Mouse (Mus musculus): Measurements from ENCODE around the gene Stab1. TPM values are rescaled to one million over a fixed set of nuclear protein-coding genes. Genes with fewer than 3 reads are reported as not detected.

The Stab1 gene
- polyA plus RNA-seq, 1 experiment from 2014 or later: 21.8 TPM

DNA sequence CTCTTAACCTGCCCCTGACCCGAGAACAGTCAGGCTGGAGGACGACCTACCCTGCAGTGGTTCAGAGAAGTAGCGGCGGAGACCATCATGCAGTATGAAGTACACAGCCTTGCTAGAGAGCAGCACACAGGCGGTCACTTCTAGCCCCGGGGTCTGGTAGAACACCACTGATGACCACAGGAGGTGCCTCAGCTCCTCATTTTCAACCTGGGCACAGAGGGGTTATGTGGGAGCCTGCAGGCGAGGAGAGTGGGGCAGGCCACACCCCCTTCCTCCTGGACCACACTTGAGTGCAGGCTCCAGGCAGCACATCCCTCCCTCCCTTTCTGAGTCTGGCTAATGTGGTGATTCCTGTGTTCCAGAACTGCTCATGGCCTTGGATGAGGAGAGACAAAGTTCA is 5.1 kb upstream of the Stab1 start:
- Histone ChIP-seq H3K9ac (ENCODE audit: low read length) (no peak overlapping the region), H3K27me3 (replicated peaks; ENCODE audit: control insufficient read depth, insufficient read depth, low read length) (no peaks in the 10 kb centered on the region), H3K4me3 (ENCODE audit: low read depth, low read length) (no peak overlapping the region), H3K4me2 (ENCODE audit: low read length) (no peak overlapping the region), H3K27ac (ENCODE audit: low read depth, low read length) (no peak overlapping the region), H3K4me1 (ENCODE audit: control insufficient read depth, insufficient read depth, low read length) (no peaks in the 10 kb centered on the region), H3K9me3 (replicated peaks; ENCODE audit: control insufficient read depth, low read length) (no peaks in the 10 kb centered on the region), H3K36me3 (ENCODE audit: control insufficient read depth, insufficient read depth, low read length) (peaks cover 82% of the 10 kb centered on the region)
- DNase-seq (ENCODE audit: low spot score) (no peak), ATAC-seq (no peak)
- 92% methylated on average over 7 of the region's 7 CpGs for WGBS

DNA sequence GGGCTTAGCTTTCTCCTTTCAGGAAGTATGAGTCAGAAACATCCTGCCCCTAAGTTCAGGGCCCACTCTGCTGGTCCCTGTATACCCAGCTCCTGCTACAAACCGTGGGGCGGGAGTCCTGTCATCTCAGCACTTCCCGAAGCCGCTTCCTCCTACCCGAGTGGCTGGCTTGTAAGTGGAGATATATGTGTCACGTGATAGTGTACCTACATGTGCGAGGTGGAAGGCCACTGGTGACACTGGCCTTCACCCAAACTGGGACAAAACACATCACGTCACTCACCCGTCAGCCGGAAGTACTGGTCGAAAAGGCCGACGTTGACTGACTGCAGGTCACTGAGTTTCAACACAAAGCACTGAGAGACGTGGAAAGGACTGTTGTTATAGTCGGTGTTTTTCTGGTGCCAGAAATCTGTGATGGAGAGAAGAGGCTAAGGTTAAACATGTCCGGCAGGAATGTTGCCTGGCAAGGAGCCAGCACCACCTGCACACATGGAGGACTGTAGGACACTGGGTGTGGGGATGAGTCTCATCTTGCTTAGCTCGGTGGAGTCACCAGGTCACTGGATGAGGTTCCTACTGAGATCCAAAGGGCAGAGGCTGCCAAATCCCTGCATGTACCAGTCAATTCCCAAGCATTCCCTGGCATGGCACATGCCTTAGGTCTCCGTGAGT is 4.5 kb upstream of the Stab1 start:
- Histone ChIP-seq H3K4me1 (ENCODE audit: control insufficient read depth, insufficient read depth, low read length) (no peaks in the 10 kb centered on the region), H3K4me2 (ENCODE audit: low read length) (no peak overlapping the region), H3K4me3 (ENCODE audit: low read depth, low read length) (no peak overlapping the region), H3K9me3 (replicated peaks; ENCODE audit: control insufficient read depth, low read length) (no peaks in the 10 kb centered on the region), H3K27ac (ENCODE audit: low read depth, low read length) (no peak overlapping the region), H3K9ac (ENCODE audit: low read length) (no peak overlapping the region), H3K27me3 (replicated peaks; ENCODE audit: control insufficient read depth, insufficient read depth, low read length) (no peaks in the 10 kb centered on the region), H3K36me3 (ENCODE audit: control insufficient read depth, insufficient read depth, low read length) (peaks cover 79% of the 10 kb centered on the region)
- DNase-seq (ENCODE audit: low spot score) (no peak), ATAC-seq (no peak)
- 91% methylated on average over 18 of the region's 18 CpGs for WGBS

DNA sequence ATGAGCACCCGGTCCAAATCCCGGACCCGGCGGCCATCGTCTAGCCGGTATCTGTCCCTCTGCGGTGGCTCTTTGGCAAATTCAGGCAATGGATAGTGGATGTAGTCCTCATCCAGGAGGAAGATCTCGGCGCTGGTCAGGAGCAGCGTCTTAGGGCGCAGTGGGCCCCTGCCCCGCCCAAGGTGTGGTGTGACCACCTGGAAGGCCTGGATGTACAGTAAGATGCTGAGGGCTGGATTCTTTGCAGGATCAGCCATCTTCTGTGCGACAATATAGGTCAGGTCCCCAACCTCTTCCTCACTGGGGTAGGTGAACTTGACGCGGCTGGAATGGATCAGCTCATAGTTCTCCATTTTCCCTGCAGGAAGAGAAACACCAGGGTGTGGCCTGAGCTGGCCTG is 3.4 kb upstream of the Stab1 start:
- H3K4me2 ChIP-seq (ENCODE audit: low read length): no peak overlapping the region
- H3K27ac ChIP-seq (ENCODE audit: low read depth, low read length): no peak overlapping the region
- WGBS: 96% methylated on average over 15 of the region's 15 CpGs
- no peak for DNase-seq (ENCODE audit: low spot score)
- no peak overlapping the region for H3K4me3 ChIP-seq (ENCODE audit: low read depth, low read length)
- H3K9me3 ChIP-seq (replicated peaks; ENCODE audit: control insufficient read depth, low read length): no peaks in the 10 kb centered on the region
- H3K36me3 ChIP-seq (ENCODE audit: control insufficient read depth, insufficient read depth, low read length): peaks cover 69% of the 10 kb centered on the region
- H3K9ac ChIP-seq (ENCODE audit: low read length): no peak overlapping the region
- H3K4me1 ChIP-seq (ENCODE audit: control insufficient read depth, insufficient read depth, low read length): no peaks in the 10 kb centered on the region
- ATAC-seq: no peak
- no peaks in the 10 kb centered on the region for H3K27me3 ChIP-seq (replicated peaks; ENCODE audit: control insufficient read depth, insufficient read depth, low read length)

DNA sequence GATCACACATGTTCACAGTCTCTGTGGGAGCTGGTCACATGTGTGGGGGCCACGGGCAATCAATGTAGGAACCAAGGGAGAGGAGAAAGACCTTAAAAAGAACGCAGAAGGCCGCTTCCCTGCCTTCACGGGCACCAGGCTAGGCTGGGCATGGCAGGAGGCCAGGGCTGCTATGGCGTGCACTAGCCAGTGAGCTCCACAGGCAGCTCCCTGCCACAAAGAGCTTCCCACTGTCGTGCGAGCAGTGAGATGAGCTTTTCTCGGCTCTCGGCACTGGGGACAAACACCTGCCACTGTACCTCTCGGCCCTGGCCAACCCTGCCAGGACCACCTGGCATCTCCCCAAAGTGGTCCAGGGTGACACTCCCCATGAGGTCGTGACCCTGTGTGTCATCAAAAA is 2.9 kb upstream of the Stab1 start:
- Histone ChIP-seq H3K36me3 (ENCODE audit: control insufficient read depth, insufficient read depth, low read length) (peaks cover 64% of the 10 kb centered on the region), H3K27ac (ENCODE audit: low read depth, low read length) (peak overlapping the region; percentile 39; the same call in 1 of the 2 replicates), H3K9me3 (replicated peaks; ENCODE audit: control insufficient read depth, low read length) (no peaks in the 10 kb centered on the region), H3K9ac (ENCODE audit: low read length) (no peak overlapping the region), H3K4me2 (ENCODE audit: low read length) (no peak overlapping the region), H3K4me3 (ENCODE audit: low read depth, low read length) (no peak overlapping the region), H3K4me1 (ENCODE audit: control insufficient read depth, insufficient read depth, low read length) (no peaks in the 10 kb centered on the region), H3K27me3 (replicated peaks; ENCODE audit: control insufficient read depth, insufficient read depth, low read length) (no peaks in the 10 kb centered on the region)
- WGBS: 72% methylated on average over 11 of the region's 11 CpGs
- ATAC-seq (0 out of 2 replicates have a peak, but pooled peaks have one; percentile 15), DNase-seq (ENCODE audit: low spot score) (peak; percentile 30)

DNA sequence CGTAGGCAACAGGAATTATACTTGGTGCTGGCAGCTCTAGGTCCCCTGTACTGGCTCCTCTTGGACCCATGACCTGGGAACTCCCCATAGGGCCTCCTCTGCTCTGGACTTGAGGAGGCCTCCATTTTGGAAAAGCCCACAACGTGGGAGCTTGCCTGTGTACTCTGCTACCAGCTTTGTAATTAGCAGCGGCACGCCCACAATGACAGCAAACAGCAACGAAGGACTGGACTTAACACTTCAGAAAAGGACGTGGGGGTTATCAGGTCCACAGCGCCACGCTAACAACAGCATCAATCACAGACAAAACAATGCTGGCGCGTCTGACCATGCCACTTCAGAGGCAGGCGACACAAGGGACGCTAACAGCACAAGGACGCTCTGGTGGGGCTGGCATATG is 2.5 kb upstream of the Stab1 start:
- Histone ChIP-seq H3K4me2 (ENCODE audit: low read length) (no peak overlapping the region), H3K36me3 (ENCODE audit: control insufficient read depth, insufficient read depth, low read length) (peaks cover 60% of the 10 kb centered on the region), H3K27me3 (replicated peaks; ENCODE audit: control insufficient read depth, insufficient read depth, low read length) (no peaks in the 10 kb centered on the region), H3K4me3 (ENCODE audit: low read depth, low read length) (no peak overlapping the region), H3K27ac (ENCODE audit: low read depth, low read length) (peak overlapping the region; percentile 39; the same call in 1 of the 2 replicates), H3K9ac (ENCODE audit: low read length) (no peak overlapping the region), H3K9me3 (replicated peaks; ENCODE audit: control insufficient read depth, low read length) (no peaks in the 10 kb centered on the region), H3K4me1 (ENCODE audit: control insufficient read depth, insufficient read depth, low read length) (no peaks in the 10 kb centered on the region)
- 88% methylated on average over 13 of the region's 13 CpGs for WGBS
- DNase-seq (ENCODE audit: low spot score): no peak
- no peak for ATAC-seq

DNA sequence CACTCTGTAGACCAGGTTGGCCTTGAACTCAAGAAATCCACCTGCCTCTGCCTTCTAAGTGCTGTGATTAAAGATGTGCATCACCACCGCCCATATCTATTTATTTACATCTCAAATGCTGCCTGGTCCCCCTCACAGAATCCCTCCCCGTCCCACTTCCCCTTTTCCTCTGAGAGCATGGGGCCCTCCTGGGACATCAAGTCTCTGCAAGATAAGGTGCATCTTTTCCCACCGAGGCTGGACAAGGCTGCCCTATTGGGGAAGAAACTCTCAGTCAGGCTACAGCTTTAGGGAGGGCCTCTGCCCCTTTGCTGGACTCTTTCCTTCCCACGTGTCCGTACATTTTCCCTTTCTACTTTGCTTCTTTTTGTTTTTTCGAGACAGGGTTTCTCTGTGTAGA is 1.1 kb upstream of the Stab1 start:
- Histone ChIP-seq H3K36me3 (ENCODE audit: control insufficient read depth, insufficient read depth, low read length) (peaks cover 46% of the 10 kb centered on the region), H3K4me3 (ENCODE audit: low read depth, low read length) (no peak overlapping the region), H3K27me3 (replicated peaks; ENCODE audit: control insufficient read depth, insufficient read depth, low read length) (no peaks in the 10 kb centered on the region), H3K9me3 (replicated peaks; ENCODE audit: control insufficient read depth, low read length) (no peaks in the 10 kb centered on the region), H3K27ac (ENCODE audit: low read depth, low read length) (no peak overlapping the region), H3K9ac (ENCODE audit: low read length) (no peak overlapping the region), H3K4me1 (ENCODE audit: control insufficient read depth, insufficient read depth, low read length) (no peaks in the 10 kb centered on the region), H3K4me2 (ENCODE audit: low read length) (no peak overlapping the region)
- ATAC-seq (no peak), DNase-seq (ENCODE audit: low spot score) (no peak)
- WGBS: 82% methylated on average over 6 of the region's 6 CpGs

DNA sequence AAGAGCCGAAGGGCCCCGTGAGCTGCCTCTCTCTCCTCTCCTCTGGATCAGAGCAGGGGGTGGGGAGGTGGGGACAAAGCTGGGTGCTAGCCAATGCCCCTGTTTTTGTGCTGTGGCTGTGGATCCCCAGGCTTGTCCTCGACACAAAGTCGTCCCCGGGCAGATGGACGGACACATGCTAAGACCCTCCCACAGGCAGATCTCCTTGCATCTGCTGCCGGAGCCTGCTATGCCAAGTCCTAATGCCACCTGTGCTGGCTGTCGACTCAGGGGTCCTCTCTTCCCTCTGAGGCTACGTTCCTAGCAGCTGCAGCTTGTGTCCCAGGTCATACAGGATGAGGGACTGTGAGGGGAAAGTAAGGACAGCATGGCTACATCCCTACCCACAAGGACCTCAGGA is 1.6 kb downstream of the Stab1 start:
- H3K27ac ChIP-seq (ENCODE audit: low read depth, low read length): peak overlapping the region; percentile 44; the same call in 1 of the 2 replicates
- H3K27me3 ChIP-seq (replicated peaks; ENCODE audit: control insufficient read depth, insufficient read depth, low read length): no peaks in the 10 kb centered on the region
- H3K9me3 ChIP-seq (replicated peaks; ENCODE audit: control insufficient read depth, low read length): no peaks in the 10 kb centered on the region
- no peak overlapping the region for H3K9ac ChIP-seq (ENCODE audit: low read length)
- no peaks in the 10 kb centered on the region for H3K4me1 ChIP-seq (ENCODE audit: control insufficient read depth, insufficient read depth, low read length)
- H3K4me2 ChIP-seq (ENCODE audit: low read length): 0 out of 2 replicates have a peak overlapping the region, but pooled peaks have one; percentile 5
- DNase-seq (ENCODE audit: low spot score) (peak; percentile 37), ATAC-seq (peak; percentile 13; the same call in 1 of the 2 replicates)
- WGBS: 57% methylated on average over 9 of the region's 9 CpGs
- H3K36me3 ChIP-seq (ENCODE audit: control insufficient read depth, insufficient read depth, low read length): peaks cover 19% of the 10 kb centered on the region
- H3K4me3 ChIP-seq (ENCODE audit: low read depth, low read length): no peak overlapping the region

DNA sequence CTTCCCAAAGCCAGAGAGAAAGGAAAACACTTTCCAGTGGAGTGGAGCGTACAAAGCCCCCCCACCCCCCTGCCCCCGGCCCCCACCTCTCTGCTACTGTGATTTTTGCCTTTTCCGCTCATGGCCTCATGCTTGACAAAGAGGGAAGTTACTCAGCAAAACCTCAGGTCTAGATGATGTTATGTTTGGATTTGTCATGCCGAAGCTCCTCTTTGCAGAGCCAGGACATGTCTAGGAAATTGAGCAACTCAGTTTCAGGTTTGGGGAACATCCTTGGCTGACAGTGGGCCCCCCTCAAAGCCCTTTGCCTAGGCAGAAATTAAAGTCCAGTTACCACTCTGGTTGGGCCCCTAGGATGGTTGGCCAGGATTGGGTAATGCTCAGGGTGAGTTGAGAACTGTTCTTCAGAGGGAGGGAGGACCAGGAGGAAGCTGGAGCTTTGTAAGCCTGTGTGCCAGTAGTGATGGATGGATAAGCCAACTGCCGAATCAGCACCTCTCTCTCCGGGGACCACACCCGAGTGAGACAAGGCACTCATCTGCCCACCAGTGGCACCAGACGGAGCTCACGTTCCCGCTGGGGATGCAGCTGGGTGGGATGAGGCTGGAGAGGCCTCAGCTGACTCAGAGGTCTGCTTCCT is 2.3 kb downstream of the Stab1 start:
- Histone ChIP-seq H3K4me3 (ENCODE audit: low read depth, low read length) (no peak overlapping the region), H3K27me3 (replicated peaks; ENCODE audit: control insufficient read depth, insufficient read depth, low read length) (no peaks in the 10 kb centered on the region), H3K27ac (ENCODE audit: low read depth, low read length) (peak overlapping the region; percentile 44; the same call in 1 of the 2 replicates), H3K36me3 (ENCODE audit: control insufficient read depth, insufficient read depth, low read length) (peaks cover 12% of the 10 kb centered on the region), H3K9me3 (replicated peaks; ENCODE audit: control insufficient read depth, low read length) (no peaks in the 10 kb centered on the region), H3K9ac (ENCODE audit: low read length) (no peak overlapping the region), H3K4me1 (ENCODE audit: control insufficient read depth, insufficient read depth, low read length) (no peaks in the 10 kb centered on the region), H3K4me2 (ENCODE audit: low read length) (no peak overlapping the region)
- 74% methylated on average over 10 of the region's 10 CpGs for WGBS
- DNase-seq (ENCODE audit: low spot score): no peak
- ATAC-seq: no peak

DNA sequence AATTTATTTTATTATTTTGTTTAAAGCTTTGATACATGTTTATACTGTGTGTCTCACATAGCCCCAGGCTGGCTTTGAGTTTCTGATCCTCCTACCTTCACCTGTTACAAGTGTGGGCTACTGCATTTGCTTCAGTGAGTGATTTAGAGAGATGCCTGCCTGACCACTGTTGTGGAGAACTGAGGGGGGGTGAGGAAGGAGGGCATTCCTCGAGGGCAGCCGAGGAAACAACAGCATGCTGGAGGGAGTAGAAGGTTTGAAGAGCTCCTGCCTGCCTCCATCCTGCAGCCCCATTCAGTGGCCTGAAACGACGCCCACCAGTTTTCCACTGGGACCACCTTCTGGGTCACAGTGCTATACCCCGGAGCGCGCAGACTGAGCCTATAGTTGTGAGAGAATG is 3.0 kb downstream of the Stab1 start:
- Histone ChIP-seq H3K27ac (ENCODE audit: low read depth, low read length) (no peak overlapping the region), H3K27me3 (replicated peaks; ENCODE audit: control insufficient read depth, insufficient read depth, low read length) (no peaks in the 10 kb centered on the region), H3K9me3 (replicated peaks; ENCODE audit: control insufficient read depth, low read length) (no peaks in the 10 kb centered on the region), H3K4me1 (ENCODE audit: control insufficient read depth, insufficient read depth, low read length) (no peaks in the 10 kb centered on the region), H3K36me3 (ENCODE audit: control insufficient read depth, insufficient read depth, low read length) (peaks cover 5% of the 10 kb centered on the region), H3K4me2 (ENCODE audit: low read length) (no peak overlapping the region), H3K9ac (ENCODE audit: low read length) (no peak overlapping the region), H3K4me3 (ENCODE audit: low read depth, low read length) (no peak overlapping the region)
- ATAC-seq: no peak
- WGBS: 55% methylated on average over 7 of the region's 7 CpGs
- DNase-seq (ENCODE audit: low spot score): no peak

Measured in forebrain, embryonic 14.5 days (tissue).